Mouse (Mus musculus) megakaryocyte, embryonic 14.5 days (primary cell): ENCODE measurements at regions not wholly inside any gene's neighbourhood (a gene's known extent, or its start where the extent isn't known, plus 50 kb on each side); places are given as distances from the start of the nearest gene placed in this dataset.

Experiments
- FLI1 ChIP-seq: IDR thresholded peaks from 2 replicates; pipeline ENCODE4 v1.6.1; 2012; ENCODE audit warnings: low read length, inconsistent platforms, mixed read lengths
- GATA1 ChIP-seq: IDR thresholded peaks from 3 replicates; pipeline ENCODE4 v1.6.1; 2012; ENCODE audit warnings: mixed read lengths, low read length, inconsistent platforms, borderline replicate concordance

GRCm38 (mm10) chr16:78481571-78481970 lies 94.9 kb downstream of the D16Ertd472e start:
- TF ChIP-seq FLI1 (no peak), GATA1 (no peak)
